Mouse (Mus musculus) ES-Bruce4 (cell line): ENCODE measurements around the gene Znrf1.

Experiments
- CTCF ChIP-seq: IDR thresholded peaks from one replicate; pipeline ENCODE4 v1.8.1; 2011; ENCODE audit warnings: low read depth, low read length
- EP300 ChIP-seq: IDR thresholded peaks from 2 replicates; pipeline ENCODE4 v1.6.1; 2011; ENCODE audit warnings: low read depth, low read length; ENCODE audit not compliant: insufficient read depth

- no peak for TF ChIP-seq CTCF
- TF ChIP-seq EP300, result peak; percentile 61; the same call in 1 of the 2 replicates
Observed at GRCm38 (mm10) chr8:111626528-111626820, 90.6 kb downstream of the Znrf1 start.
